Mouse (Mus musculus) natural killer cell, adult 2 months (primary cell): ENCODE data around the gene Cyb5r1.

Source experiments
- DNase-seq, 2 experiments: peaks; one replicate each; pipeline ENCODE4 v3.0.0; 2022; ENCODE audit warnings: low spot score in 2 of 2

Cyb5r1 gene

GRCm38 (mm10) chr1:134460294-134461284 lies 55.2 kb downstream of the Cyb5r1 start:
- no peak for DNase-seq
